Mouse (Mus musculus): ENCODE results near the gene Dnaja4. TPM values are rescaled to one million over a fixed set of nuclear protein-coding genes. Genes with fewer than 3 reads are reported as not detected.

Dnaja4 gene
- polyA plus RNA-seq, 1 experiment from 2014 or later = 3.5 TPM

- H3K9me3 ChIP-seq = no peaks in the 10 kb centered on the region
- peaks cover 6% of the 10 kb centered on the region; the same call in 1 of the 2 replicates for H3K36me3 ChIP-seq (replicated peaks)
- no peak overlapping the region for H3K4me3 ChIP-seq
- WGBS = 87% methylated on average over 5 of the region's 5 CpGs
- peaks cover 19% of the 10 kb centered on the region for H3K4me1 ChIP-seq
- H3K27me3 ChIP-seq (replicated peaks; ENCODE audit: low read depth, poor library complexity, severe bottlenecking) = peaks cover 37% of the 10 kb centered on the region
- no peak for DNase-seq (ENCODE audit: low spot score)
- 0 out of 2 replicates have a peak overlapping the region, but pooled peaks have one; percentile 41 for H3K27ac ChIP-seq (replicated peaks)
Measured at GRCm38 (mm10) chr9:54704361-54704760, 5.7 kb downstream of the Dnaja4 start.

- H3K4me1 ChIP-seq = peaks cover 8% of the 10 kb centered on the region
- H3K36me3 ChIP-seq (replicated peaks) = peaks cover 6% of the 10 kb centered on the region; the same call in 1 of the 2 replicates
- 76% methylated on average over 1 of the region's 1 CpGs for WGBS
- no peak for DNase-seq (ENCODE audit: low spot score)
- no peak overlapping the region for H3K27ac ChIP-seq (replicated peaks)
- no peak overlapping the region for H3K4me3 ChIP-seq
- peaks cover 25% of the 10 kb centered on the region for H3K27me3 ChIP-seq (replicated peaks; ENCODE audit: low read depth, poor library complexity, severe bottlenecking)
- H3K9me3 ChIP-seq = no peaks in the 10 kb centered on the region
Measured at GRCm38 (mm10) chr9:54705561-54705960, 6.9 kb downstream of the Dnaja4 start.

- DNase-seq (ENCODE audit: low spot score) = no peak
- WGBS = 66% methylated on average over 8 of the region's 8 CpGs
- Histone ChIP-seq H3K36me3 (replicated peaks) (peaks cover 23% of the 10 kb centered on the region), H3K27me3 (replicated peaks; ENCODE audit: low read depth, poor library complexity, severe bottlenecking) (peaks cover 6% of the 10 kb centered on the region; the same call in 1 of the 2 replicates), H3K9me3 (no peaks in the 10 kb centered on the region), H3K27ac (replicated peaks) (no peak overlapping the region), H3K4me3 (no peak overlapping the region), H3K4me1 (peaks cover 7% of the 10 kb centered on the region; the same call in 1 of the 2 replicates)
Measured at GRCm38 (mm10) chr9:54707288-54707999, 8.8 kb downstream of the Dnaja4 start.

GRCm38 (mm10) chr9:54708085-54708484 lies 9.4 kb downstream of the Dnaja4 start:
- 88% methylated on average over 5 of the region's 5 CpGs for WGBS
- peaks cover 7% of the 10 kb centered on the region; the same call in 1 of the 2 replicates for H3K4me1 ChIP-seq
- H3K4me3 ChIP-seq = no peak overlapping the region
- no peak overlapping the region for H3K27ac ChIP-seq (replicated peaks)
- no peaks in the 10 kb centered on the region; the same call in 1 of the 2 replicates for H3K27me3 ChIP-seq (replicated peaks; ENCODE audit: low read depth, poor library complexity, severe bottlenecking)
- no peak for DNase-seq (ENCODE audit: low spot score)
- peaks cover 30% of the 10 kb centered on the region for H3K36me3 ChIP-seq (replicated peaks)
- no peaks in the 10 kb centered on the region for H3K9me3 ChIP-seq

- Histone ChIP-seq H3K4me3 (no peak overlapping the region), H3K27ac (replicated peaks) (no peak overlapping the region), H3K4me1 (no peaks in the 10 kb centered on the region), H3K9me3 (no peaks in the 10 kb centered on the region), H3K27me3 (replicated peaks; ENCODE audit: low read depth, poor library complexity, severe bottlenecking) (no peaks in the 10 kb centered on the region), H3K36me3 (replicated peaks) (peaks cover 99% of the 10 kb centered on the region)
- DNase-seq (ENCODE audit: low spot score) = no peak
- WGBS = 90% methylated on average over 3 of the region's 3 CpGs
Measured at GRCm38 (mm10) chr9:54715776-54716175, 17.1 kb downstream of the Dnaja4 start.

- 83% methylated on average over 3 of the region's 3 CpGs for WGBS
- H3K36me3 ChIP-seq (replicated peaks) = peaks cover 98% of the 10 kb centered on the region
- no peaks in the 10 kb centered on the region for H3K4me1 ChIP-seq
- H3K9me3 ChIP-seq = no peaks in the 10 kb centered on the region
- no peak overlapping the region for H3K4me3 ChIP-seq
- no peaks in the 10 kb centered on the region for H3K27me3 ChIP-seq (replicated peaks; ENCODE audit: low read depth, poor library complexity, severe bottlenecking)
- DNase-seq (ENCODE audit: low spot score) = no peak
- H3K27ac ChIP-seq (replicated peaks) = no peak overlapping the region
Measured at GRCm38 (mm10) chr9:54717527-54717926, 18.9 kb downstream of the Dnaja4 start.

GRCm38 (mm10) chr9:54722156-54722555 lies 23.5 kb downstream of the Dnaja4 start:
- no peaks in the 10 kb centered on the region for H3K9me3 ChIP-seq
- DNase-seq (ENCODE audit: low spot score) = no peak
- H3K27me3 ChIP-seq (replicated peaks; ENCODE audit: low read depth, poor library complexity, severe bottlenecking) = no peaks in the 10 kb centered on the region
- no peak overlapping the region for H3K27ac ChIP-seq (replicated peaks)
- no peak overlapping the region for H3K4me3 ChIP-seq
- H3K4me1 ChIP-seq = no peaks in the 10 kb centered on the region
- WGBS = 84% methylated on average over 7 of the region's 7 CpGs
- peaks cover 98% of the 10 kb centered on the region for H3K36me3 ChIP-seq (replicated peaks)

- DNase-seq (ENCODE audit: low spot score) = no peak
- Histone ChIP-seq H3K36me3 (replicated peaks) (peaks cover 98% of the 10 kb centered on the region), H3K4me3 (no peak overlapping the region), H3K27me3 (replicated peaks; ENCODE audit: low read depth, poor library complexity, severe bottlenecking) (no peaks in the 10 kb centered on the region), H3K27ac (replicated peaks) (no peak overlapping the region), H3K4me1 (no peaks in the 10 kb centered on the region), H3K9me3 (no peaks in the 10 kb centered on the region)
- WGBS = 89% methylated on average over 4 of the region's 4 CpGs
Measured at GRCm38 (mm10) chr9:54722596-54722995, 23.9 kb downstream of the Dnaja4 start.

GRCm38 (mm10) chr9:54726315-54726714 lies 27.6 kb downstream of the Dnaja4 start:
- Histone ChIP-seq H3K27me3 (replicated peaks; ENCODE audit: low read depth, poor library complexity, severe bottlenecking) (no peaks in the 10 kb centered on the region), H3K9me3 (no peaks in the 10 kb centered on the region), H3K36me3 (replicated peaks) (peaks cover 93% of the 10 kb centered on the region), H3K4me3 (no peak overlapping the region), H3K27ac (replicated peaks) (no peak overlapping the region), H3K4me1 (no peaks in the 10 kb centered on the region)
- WGBS = 84% methylated on average over 5 of the region's 5 CpGs
- no peak for DNase-seq (ENCODE audit: low spot score)

GRCm38 (mm10) chr9:54732122-54732521 lies 33.4 kb downstream of the Dnaja4 start:
- Histone ChIP-seq H3K36me3 (replicated peaks) (peaks cover 35% of the 10 kb centered on the region), H3K27ac (replicated peaks) (no peak overlapping the region), H3K4me3 (no peak overlapping the region), H3K4me1 (peaks cover 25% of the 10 kb centered on the region), H3K9me3 (no peaks in the 10 kb centered on the region), H3K27me3 (replicated peaks; ENCODE audit: low read depth, poor library complexity, severe bottlenecking) (no peaks in the 10 kb centered on the region)
- DNase-seq (ENCODE audit: low spot score) = no peak
- 88% methylated on average over 2 of the region's 2 CpGs for WGBS

GRCm38 (mm10) chr9:54733921-54734638 lies 35.4 kb downstream of the Dnaja4 start, which contains the start of gene Wdr61:
TSS of gene Wdr61 (minus strand) at chr9:54734519.
- peak; percentile 99 for DNase-seq (ENCODE audit: low spot score)
- Histone ChIP-seq H3K9me3 (no peaks in the 10 kb centered on the region), H3K4me1 (peaks cover 35% of the 10 kb centered on the region), H3K27ac (replicated peaks) (peak within 1 kb of the TSS; percentile 85), H3K27me3 (replicated peaks; ENCODE audit: low read depth, poor library complexity, severe bottlenecking) (no peaks in the 10 kb centered on the region), H3K4me3 (peak within 1 kb of the TSS; percentile 73), H3K36me3 (replicated peaks) (peaks cover 16% of the 10 kb centered on the region)
- WGBS = 1% methylated on average over 32 of the region's 32 CpGs

GRCm38 (mm10) chr9:54734639-54735252 lies 36.1 kb downstream of the Dnaja4 start:
- H3K4me1 ChIP-seq = peaks cover 41% of the 10 kb centered on the region
- no peak for DNase-seq (ENCODE audit: low spot score)
- peak overlapping the region; percentile 73 for H3K4me3 ChIP-seq
- peaks cover 9% of the 10 kb centered on the region for H3K36me3 ChIP-seq (replicated peaks)
- no peaks in the 10 kb centered on the region for H3K27me3 ChIP-seq (replicated peaks; ENCODE audit: low read depth, poor library complexity, severe bottlenecking)
- H3K27ac ChIP-seq (replicated peaks) = peak overlapping the region; percentile 85
- no peaks in the 10 kb centered on the region for H3K9me3 ChIP-seq
- 25% methylated on average over 11 of the region's 11 CpGs for WGBS

All from embryonic facial prominence, embryonic 10.5 days (tissue).